Mouse (Mus musculus) myocyte (in vitro differentiated cells): Measurements from ENCODE around the gene Tle1. TPM values are rescaled to one million over a fixed set of nuclear protein-coding genes. Genes with fewer than 3 reads are reported as not detected.

Source experiments
- H3K27me3 ChIP-seq: one replicate; pipeline ENCODE4 v1.6.1; 2011; ENCODE audit not compliant: control insufficient read depth, insufficient read depth, insufficient read length
- H3K36me3 ChIP-seq: one replicate; pipeline ENCODE4 v1.6.1; 2011; ENCODE audit not compliant: control insufficient read depth, insufficient read depth
- H3K4me2 ChIP-seq: one replicate; pipeline ENCODE4 v1.6.1; 2011; ENCODE audit warnings: low read depth, control low read depth
- H3K4me3 ChIP-seq: one replicate; pipeline ENCODE4 v1.5.1; 2011; ENCODE audit warnings: mild to moderate bottlenecking, control low read depth, moderate library complexity
- H3K79me2 ChIP-seq: one replicate; pipeline ENCODE4 v1.6.1; 2011; ENCODE audit not compliant: control insufficient read depth, insufficient read depth
- H3ac ChIP-seq: one replicate; pipeline ENCODE4 v1.6.1; 2011; ENCODE audit not compliant: control insufficient read depth, insufficient read length
- E2F4 ChIP-seq: IDR thresholded peaks from one replicate; pipeline ENCODE4 v1.6.1; 2011; ENCODE audit warnings: mild to moderate bottlenecking, control low read depth, moderate library complexity; ENCODE audit not compliant: insufficient read depth
- MAX ChIP-seq: IDR thresholded peaks from one replicate; pipeline ENCODE4 v1.6.1; 2011; ENCODE audit warnings: low read depth, mild to moderate bottlenecking, control low read depth
- MYOD1 ChIP-seq, 3 experiments: IDR thresholded peaks; one replicate each; pipeline ENCODE4 v1.6.1; 2011; ENCODE audit warnings: control low read depth in 2 of 3, low read depth in 2 of 3, mild to moderate bottlenecking in 2 of 3, moderate library complexity in 1 of 3; ENCODE audit not compliant: insufficient read length in 2 of 3, control insufficient read depth in 1 of 3
- MYOG ChIP-seq, 3 experiments: IDR thresholded peaks; one replicate each; pipeline ENCODE4 v1.6.1; 2011; ENCODE audit warnings: control low read depth in 2 of 3, low read depth in 2 of 3, mild to moderate bottlenecking in 2 of 3; ENCODE audit not compliant: insufficient read length in 2 of 3, control insufficient read depth in 1 of 3, insufficient read depth in 1 of 3
- POLR2A ChIP-seq: IDR thresholded peaks from one replicate; pipeline ENCODE4 v1.6.1; 2011; ENCODE audit warnings: low read depth, mild to moderate bottlenecking, control low read depth, moderate library complexity; ENCODE audit not compliant: insufficient read length
- POLR2AphosphoS2 ChIP-seq: IDR thresholded peaks from one replicate; pipeline ENCODE4 v1.6.1; 2011; ENCODE audit warnings: low read depth, control low read depth; ENCODE audit not compliant: insufficient read length
- SRF ChIP-seq: IDR thresholded peaks from one replicate; pipeline ENCODE4 v1.6.1; 2011; ENCODE audit warnings: low read depth; ENCODE audit not compliant: control insufficient read depth, insufficient read length
- TCF12 ChIP-seq: IDR thresholded peaks from one replicate; pipeline ENCODE4 v1.6.1; 2011; ENCODE audit warnings: mild to moderate bottlenecking, control low read depth; ENCODE audit not compliant: poor library complexity, insufficient read depth, severe bottlenecking
- TCF3 ChIP-seq: IDR thresholded peaks from one replicate; pipeline ENCODE4 v1.6.1; 2011; ENCODE audit warnings: low read depth, control low read depth; ENCODE audit not compliant: insufficient read length
- USF1 ChIP-seq: IDR thresholded peaks from one replicate; pipeline ENCODE4 v1.6.1; 2011; ENCODE audit warnings: low read depth, mild to moderate bottlenecking, control low read depth, moderate library complexity
- polyA plus RNA-seq: library from polyadenylated mRNA; unstranded; fragments of >200 nt; fragmentation: generic; extraction: Trizol; gene quantifications from one replicate; pipeline ENCODE4 v1.2.1, GENCODE M21; 2012; ENCODE audit warnings: missing spikeins

The Tle1 gene
- polyA plus RNA-seq, 1 experiment: 17.9 TPM

- Histone ChIP-seq H3K4me2 (no peak overlapping the region), H3K79me2 (no peaks in the 10 kb centered on the region), H3K27me3 (no peaks in the 10 kb centered on the region), H3K4me3 (no peak overlapping the region), H3ac (no peak overlapping the region), H3K36me3 (no peaks in the 10 kb centered on the region)
- TF ChIP-seq E2F4: no peak
- no peak for TF ChIP-seq POLR2A
- TF ChIP-seq MYOG (IDR thresholded peaks at IDR 0.05; ENCODE audit: control insufficient read depth in 1 of 3, insufficient read depth in 1 of 3, insufficient read length in 2 of 3, low read depth in 2 of 3): no peak
- TF ChIP-seq MAX: no peak
- TF ChIP-seq MYOD1 (IDR thresholded peaks at IDR 0.05; ENCODE audit: control insufficient read depth in 1 of 3, insufficient read length in 2 of 3, low read depth in 2 of 3): no peak
- TF ChIP-seq TCF12: no peak
- TF ChIP-seq TCF3: no peak
- no peak for TF ChIP-seq USF1
- TF ChIP-seq SRF: no peak
- no peak for TF ChIP-seq POLR2AphosphoS2
Observed at GRCm38 (mm10) chr4:72069111-72069534, 131.6 kb downstream of the Tle1 start.

- Histone ChIP-seq H3K36me3 (no peaks in the 10 kb centered on the region), H3K27me3 (no peaks in the 10 kb centered on the region), H3K4me3 (no peak overlapping the region), H3ac (no peak overlapping the region), H3K4me2 (no peak overlapping the region), H3K79me2 (no peaks in the 10 kb centered on the region)
- no peak for TF ChIP-seq MYOG (IDR thresholded peaks at IDR 0.05; ENCODE audit: control insufficient read depth in 1 of 3, insufficient read depth in 1 of 3, insufficient read length in 2 of 3, low read depth in 2 of 3)
- TF ChIP-seq SRF: no peak
- TF ChIP-seq TCF12: no peak
Observed at GRCm38 (mm10) chr4:72067937-72068336, 132.8 kb downstream of the Tle1 start.
